Mouse (Mus musculus) adrenal gland, postnatal 10 days (tissue): ENCODE results near the gene Dnal4. TPM values are rescaled to one million over a fixed set of nuclear protein-coding genes. Genes with fewer than 3 reads are reported as not detected.
"Not testable (repeated sequence)": the region's sequence is repeated elsewhere in the genome, so short reads cannot be mapped to it uniquely, and the experiment has no call there.

Experiments
- DNase-seq: peaks from one replicate; pipeline ENCODE4 v3.0.0; 2021; ENCODE audit warnings: mixed read lengths
- long read RNA-seq, 2 experiments: library from polyadenylated mRNA; stranded (forward); transcript quantifications; one replicate each; pipeline ENCODE4 v2.0.0; 2021
- total RNA-seq, 2 experiments: library from RNA; stranded (reverse); gene quantifications; 2 replicates each; pipeline ENCODE4 v1.2.3; 2021

The Dnal4 gene
- total RNA-seq = 10 to 100 TPM; 16.1 to 19.5 TPM
- long read RNA-seq, experiment 1, transcript Dnal4-201 (4 exons, 1,472 nt) = major isoform, 32 of 46 reads
- long read RNA-seq, experiment 1, partial matches to known transcripts = 8 of 46 reads
- long read RNA-seq, experiment 1, other reads (novel, unspliced or antisense) = 5 of 46 reads
- long read RNA-seq, experiment 2, transcript Dnal4-201 (4 exons, 1,472 nt) = major isoform, 21 of 29 reads
- long read RNA-seq, experiment 2, partial matches to known transcripts = 4 of 29 reads
- long read RNA-seq, experiment 2, other reads (novel, unspliced or antisense) = 4 of 29 reads

DNA sequence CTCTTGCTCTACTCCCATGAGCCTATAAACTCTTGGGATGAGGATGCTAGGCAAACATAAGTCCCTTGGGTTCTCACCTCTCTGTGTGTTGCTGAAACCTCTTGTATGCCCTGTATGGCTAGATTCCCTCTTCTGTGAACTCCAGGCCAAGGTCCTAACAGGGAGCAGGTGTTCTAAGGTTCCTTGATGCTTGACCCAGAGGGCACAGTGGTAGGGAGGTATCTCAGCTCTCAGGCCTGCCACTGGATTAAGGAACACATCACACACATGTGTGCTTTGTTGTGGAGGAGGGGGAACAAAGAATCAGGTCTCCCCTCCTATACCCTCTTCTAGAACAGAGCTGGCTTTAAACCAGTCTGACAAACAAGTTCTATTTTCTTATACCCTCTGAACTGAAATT, at the start of gene Dnal4:
Dnal4 (minus strand) TSS at position 101 of the 400 bp plus-strand sequence.
- no peak for DNase-seq

DNA sequence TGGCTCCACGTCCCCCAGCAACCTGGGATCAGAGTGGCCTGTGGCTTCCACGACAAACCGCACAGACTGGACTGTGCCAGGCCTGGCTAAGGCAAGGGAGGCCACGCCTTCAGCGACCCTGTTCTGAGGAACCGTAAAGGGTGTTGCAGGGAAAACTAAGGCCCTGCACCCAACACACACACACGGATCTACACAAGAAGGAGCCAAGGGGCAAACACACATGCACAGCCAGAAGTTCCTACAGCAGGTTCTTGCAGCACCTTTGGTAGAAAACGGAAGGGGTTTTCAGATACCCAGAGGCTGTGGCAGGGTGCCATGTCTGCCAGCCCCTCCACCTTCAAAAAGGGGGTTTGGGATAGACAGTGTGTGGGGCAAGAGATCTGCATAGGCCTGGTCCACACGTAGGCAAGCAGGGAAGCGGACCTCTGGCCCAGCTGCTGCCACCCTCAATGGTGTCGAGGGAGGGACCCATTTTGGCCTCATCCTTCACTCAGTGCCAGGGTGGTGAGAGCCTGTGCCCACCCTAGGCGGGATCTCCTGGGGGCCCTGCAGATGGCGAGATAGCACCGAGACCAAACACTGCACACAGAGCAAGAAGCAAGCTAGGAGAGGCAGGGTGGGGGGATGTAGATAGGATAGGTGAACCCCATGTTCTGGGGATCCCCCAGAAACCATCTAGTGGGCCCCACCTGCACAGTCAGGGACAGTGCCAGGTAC, 49.6 kb upstream of the Dnal4 start:
- no peak for DNase-seq

DNA sequence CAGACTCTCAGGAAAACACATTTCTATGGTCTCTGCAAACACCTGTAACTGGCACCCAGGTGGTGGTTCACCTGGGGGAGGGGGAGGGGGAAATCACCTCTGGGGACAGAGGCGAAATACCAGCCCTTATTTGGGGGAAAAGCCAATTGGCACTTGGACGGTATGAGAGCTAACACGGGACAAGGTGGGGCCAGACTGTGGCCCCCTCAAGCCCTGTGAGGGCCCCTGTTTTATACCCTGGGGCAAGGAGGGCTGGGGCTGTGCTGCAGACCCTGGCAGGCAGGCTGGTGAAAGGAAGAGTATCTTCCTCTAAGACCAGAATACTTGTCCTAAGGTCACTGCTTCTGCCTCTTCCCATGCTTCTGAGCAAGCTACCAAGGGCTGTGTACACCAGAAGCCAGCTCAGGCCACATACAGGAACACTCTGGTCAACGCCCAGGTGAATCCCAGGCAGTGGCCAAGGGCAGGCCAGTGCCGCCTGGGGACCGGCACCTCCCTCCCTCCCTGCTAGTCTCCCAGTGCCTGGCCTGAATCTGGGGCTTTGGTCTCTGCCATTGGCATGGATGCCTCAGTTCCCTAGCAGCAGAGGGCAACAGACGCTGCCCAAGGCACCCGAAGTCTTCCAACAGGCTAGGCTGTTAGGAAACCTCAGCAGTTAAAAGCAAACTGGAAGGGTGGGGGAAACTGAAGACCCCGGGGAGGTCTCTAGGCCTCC, 48.7 kb upstream of the Dnal4 start:
- no peak for DNase-seq

DNA sequence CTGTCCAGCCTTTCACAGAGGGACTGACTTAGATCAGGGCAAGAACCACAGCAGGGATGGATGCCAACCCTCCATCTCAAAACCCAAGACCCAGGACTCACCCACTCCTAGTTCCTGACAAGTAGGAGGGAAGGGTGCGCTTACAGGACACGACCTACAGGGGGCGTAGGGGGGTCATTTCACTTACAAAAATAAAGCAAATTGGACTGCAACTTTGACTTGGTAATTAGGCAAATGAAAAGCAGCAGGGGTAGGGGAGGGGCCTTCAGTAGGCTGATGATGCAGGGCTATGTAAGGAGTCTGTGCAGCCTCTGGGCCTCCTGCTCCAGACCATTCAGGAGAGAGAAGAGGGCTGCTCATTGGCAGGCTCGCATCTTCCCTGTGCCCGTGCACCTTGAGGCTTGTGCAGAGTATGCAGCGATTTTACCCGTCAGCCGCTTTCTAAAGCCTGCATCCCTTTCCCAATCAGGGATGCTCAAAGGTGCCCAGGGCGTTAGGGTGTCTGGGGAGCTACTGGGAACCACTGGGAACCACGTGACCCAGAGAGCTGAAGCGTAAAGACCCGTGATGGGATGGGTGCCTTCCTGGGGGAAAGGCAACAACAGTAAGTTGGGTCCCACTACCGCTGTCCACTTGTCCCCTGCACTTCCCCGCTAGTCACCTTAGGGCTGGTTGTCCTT, 47.6 kb upstream of the Dnal4 start:
- DNase-seq = no peak

DNA sequence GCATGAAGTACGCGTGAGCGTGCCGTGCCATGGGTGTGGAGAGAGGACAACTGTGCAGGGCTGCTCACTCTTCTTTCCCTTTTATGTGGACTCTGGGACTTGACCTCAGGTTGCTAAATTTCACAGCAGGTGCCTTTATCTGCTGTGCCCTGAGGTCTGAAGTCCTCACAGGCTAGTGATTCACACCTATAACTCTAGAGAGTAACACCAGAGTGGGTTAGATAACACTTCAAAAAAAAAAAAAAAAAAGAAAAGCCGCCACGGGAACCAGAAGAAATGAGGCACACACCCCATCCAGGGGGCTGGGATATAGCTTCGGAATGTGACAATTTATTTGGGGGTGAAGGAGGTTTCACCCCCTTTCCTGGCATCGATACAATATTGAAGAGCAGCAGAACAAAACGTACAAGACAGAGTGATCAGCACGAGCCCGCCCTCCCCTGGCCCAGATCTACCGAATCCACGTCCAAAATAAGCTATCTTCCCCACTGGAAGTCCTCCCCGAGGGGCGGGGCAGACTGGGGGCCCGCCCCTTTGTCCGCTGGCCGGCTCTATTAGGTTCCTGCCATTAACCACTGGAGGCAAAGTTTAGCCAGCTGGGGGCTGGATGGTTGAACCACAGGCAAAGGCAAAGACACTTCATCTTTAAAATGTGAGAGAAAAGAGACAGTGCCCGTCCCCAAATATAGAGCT, 46.1 kb upstream of the Dnal4 start:
- peak; percentile 75 for DNase-seq

DNA sequence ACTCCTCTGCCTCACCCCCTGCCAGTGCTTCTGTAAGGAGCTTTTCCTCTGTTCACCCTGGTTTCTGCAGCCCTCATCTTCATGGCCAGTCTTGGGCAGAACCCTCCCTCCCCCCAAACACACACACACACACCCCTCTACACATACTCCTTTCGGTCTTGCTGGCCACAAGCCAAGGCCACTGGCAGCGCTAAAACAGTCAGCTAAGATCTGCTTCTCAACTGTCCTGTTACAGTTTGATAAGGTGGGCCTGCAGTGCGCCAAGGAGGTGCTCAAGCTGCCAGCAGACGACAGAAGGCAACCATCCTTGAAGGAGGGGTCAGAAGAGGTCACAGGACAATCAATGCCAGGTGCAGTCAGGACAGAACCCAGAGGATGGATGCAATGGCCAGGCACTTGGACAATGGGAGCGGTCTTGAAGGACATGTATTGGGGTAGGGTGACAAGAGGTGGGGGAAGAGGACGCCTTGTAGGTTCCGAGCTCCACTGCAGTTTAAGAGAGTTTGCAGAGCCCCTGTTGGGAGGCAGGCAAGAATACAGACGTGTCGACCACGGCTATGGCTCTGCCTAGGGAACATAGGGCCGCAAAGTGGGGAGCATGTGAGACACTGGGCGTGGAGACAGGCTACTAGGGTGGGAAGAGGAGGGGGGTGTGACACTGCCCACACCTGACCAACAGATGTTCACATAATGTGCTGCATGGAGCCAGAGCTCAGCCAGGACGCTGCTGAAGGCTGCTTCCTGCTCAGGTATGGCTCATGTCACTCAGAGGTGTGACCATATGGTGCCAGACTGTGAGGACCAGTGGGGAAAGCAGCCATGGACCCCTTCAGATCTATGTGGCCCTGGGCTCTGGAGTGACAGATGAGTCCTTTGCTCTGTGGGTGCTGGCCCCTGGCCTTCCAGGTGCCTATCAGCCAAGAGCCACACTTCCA, 44.9 kb upstream of the Dnal4 start:
- DNase-seq = peak; percentile 49

DNA sequence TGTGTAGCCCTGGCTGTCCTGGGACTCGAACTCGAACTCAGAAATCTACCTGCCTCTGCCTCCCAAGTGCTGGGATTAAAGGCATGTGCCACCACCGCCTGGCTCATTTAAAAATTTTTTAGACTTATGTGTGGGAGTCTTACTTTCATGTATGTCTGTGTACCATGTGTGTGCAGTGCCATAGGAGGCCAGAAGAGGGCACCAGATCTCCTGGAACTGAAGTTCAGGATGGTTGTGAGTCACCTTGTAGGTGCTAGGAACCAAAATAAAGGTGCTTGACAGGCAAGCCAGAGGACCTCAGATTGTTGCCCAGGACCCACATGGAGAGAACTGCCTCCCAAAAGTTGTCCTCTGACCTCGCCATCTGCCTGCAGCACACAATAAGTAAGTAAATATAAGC, 40.7 kb upstream of the Dnal4 start:
- no peak for DNase-seq

DNA sequence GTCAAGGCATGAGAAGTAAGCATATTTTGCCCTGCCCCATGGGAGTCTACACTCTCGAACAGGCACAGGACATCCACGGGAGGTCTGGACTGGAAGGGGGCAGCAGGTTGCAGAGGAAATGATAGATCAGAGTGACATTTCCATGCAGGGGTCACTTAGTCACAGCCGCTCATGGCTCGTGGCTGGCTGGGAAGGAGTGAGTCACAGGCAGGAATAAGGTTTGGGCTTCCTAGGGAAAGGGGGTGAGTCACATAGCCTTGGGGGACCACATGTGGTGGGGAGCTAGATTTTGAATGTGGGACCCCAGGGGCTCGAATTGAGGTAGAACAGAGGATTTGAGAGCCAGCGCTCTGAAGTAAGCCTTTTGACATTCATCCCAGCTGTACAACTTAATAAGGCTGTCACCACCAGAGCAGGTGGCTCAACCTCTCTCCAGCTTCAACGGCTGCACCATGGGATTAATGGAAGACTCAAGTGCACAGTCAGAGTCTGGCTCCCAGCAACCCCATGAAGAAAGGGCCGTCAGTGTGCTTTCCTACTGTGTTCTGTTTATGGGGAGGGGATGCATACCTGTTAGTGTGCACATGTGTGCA, 36.1 kb upstream of the Dnal4 start:
- no peak for DNase-seq

DNA sequence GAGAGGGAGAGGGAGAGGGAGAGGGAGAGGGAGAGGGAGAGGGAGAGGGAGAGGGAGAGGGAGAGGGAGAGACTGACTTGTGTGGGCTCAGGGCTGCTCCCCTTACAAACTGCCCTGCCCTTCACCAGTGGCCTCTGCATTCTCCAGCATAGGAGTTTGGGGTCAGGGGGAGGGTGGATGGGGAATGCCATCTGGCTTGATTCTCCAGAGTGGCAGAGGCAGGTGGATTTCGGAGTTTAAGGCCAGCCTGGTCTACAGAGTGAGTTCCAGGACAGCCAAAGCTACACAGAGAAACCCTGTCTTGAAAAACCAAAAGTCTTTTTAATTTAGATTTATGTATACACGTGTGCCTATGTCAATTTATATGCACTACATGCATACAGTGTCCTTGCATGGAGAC, 35.2 kb upstream of the Dnal4 start:
- DNase-seq = not testable (repeated sequence)

DNA sequence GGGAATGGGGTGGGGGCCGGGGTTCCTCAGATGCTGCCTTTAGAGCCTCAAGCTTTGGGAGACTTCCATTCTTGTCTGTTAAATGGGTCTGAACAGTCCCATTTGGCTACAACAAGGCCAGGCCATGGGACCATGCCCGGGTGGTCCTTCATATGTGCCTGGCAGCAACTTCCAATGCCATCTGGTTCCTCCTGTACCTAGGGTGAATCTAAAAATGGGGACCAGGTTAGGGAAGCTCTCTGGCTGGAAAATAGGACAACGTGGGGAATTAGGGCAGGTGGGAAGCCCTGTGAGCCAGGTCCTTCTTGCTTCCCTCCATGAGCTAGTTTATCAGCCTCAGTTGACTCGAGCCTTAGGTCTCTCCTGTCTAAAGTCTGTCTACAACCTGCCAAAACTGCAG, 33.3 kb upstream of the Dnal4 start:
- no peak for DNase-seq

DNA sequence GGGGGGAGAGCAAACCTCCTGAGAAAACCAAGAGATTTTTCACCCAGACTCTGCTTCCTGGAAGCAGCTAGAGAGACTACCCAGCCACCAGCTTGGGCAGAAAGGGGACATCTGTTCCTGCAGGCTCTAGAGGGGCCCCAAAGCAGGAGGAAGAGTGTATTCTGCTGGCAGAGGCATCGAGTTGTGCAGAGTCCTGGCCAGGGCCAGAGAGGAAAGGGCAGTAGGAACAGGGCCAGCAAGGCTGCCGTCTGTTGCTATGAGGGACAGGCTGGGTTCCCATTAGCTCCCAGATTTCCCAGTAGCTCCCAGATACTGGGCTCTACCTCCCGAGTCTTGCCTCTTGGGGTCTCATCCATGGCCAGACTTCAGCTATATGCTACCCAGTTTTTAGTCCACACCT, 32.4 kb upstream of the Dnal4 start:
- no peak for DNase-seq

DNA sequence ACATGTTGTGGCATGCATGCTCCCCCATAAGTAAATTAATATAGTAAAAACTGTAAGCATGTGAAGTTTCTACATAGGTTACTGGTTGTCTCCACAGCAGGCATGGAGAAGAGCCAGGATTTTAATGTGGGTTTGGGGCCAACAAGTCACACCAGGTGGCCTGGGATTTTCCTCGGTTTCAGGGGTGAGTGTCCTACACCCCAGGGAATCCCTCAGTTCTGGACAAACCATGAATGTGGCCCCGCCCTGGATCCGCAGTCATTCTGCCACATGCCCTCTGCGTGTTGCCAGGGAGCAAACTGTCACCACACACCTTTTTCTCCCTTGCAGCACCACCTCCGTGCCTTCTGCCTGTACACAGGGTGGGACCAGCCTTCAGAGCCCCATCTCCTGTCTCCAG, 31.0 kb upstream of the Dnal4 start:
- no peak for DNase-seq

DNA sequence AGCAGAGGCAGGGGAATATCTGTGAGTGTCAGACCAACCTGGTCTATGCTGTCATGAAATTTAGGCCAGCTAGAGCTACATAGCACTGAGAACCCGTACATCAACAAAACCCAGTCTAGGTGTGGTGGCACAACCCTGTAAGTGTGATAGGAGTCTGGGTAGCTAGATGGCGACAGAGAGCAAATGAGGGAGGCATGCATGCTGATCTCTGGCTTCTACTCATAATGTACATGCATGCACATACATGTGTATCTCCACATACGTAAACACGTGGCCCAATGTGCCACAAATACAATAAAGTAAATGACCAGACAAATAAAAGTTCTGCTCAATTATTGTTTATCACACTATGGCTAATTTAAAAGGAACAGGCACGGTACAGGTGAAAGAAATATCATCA, 30.5 kb upstream of the Dnal4 start:
- DNase-seq = peak; percentile 66

DNA sequence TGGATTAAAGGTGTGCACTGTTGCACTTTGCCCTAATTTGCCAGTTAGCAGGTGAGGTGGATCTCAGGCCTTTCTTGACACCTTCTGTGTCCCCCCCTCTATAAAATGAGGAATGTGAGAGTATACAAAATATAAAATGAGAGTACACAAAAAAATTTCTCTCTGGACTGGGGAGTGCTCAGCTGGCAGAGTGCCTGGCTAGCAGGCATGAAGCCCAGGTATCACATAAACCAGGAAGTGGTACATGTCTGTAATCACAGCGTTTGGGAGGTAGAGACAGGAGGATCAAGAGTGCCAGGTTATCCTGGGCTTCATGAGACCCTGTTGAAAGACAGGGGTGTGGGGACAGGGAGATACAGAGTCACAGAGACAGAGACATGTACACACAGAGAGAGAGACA, 29.4 kb upstream of the Dnal4 start:
- DNase-seq = no peak

DNA sequence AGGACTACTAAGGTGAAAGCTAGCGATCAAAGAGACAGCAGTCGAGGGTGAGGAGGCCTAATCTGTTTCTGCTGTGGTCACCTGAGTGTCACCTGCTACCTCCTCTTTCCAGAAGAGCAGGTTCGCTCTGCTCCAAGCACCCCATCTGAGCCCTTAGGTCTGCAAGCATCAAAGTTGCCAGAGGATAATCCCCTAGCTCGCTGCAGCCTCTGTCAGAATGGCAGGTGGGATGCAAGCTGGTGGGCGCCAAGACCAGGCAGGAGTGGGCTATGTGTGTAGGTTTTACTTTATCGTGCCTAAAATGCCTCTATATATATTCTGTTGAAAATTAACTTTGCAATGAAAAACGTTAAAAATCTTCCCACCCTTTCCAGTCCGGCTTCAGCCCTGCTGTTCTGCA, 27.6 kb upstream of the Dnal4 start:
- DNase-seq = no peak

DNA sequence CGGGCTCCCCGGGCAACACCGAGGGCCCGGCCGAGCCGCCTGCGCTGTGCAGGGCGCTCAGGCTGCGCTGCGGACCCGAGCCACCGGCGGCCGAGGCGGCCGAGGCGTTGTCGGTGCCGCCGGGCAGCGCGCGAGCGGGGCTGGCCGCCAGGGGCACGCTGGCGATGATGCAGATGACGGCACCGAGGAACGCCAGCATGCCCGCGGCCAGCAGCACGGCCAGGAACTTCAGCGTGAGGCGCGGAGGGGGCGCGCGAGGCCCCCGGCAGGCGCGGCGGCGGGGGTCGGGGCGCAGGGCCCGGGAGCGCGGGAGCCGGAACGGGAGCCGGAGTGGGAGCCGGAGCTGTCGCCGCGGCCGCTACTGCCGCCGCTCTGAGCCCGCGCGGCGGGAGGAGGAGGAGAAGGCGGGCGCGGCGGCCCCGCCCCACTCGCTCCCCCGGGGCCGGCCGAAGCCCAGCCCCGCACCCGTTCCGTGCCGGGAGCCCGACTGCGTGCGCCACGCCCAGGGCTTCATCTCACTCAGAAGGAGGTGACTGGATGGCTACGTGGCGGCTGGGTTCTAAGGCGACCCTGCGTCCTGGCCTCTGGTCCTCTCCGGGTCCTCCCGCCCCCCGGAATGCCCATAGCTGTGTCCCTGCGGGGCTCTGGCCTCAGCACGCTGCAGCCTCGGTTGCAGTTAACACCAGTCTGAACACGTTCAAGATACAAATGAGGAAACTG, 26.9 kb upstream of the Dnal4 start, which contains the start of gene Nptxr:
Nptxr (minus strand) TSS at position 415 of the 720 bp plus-strand sequence.
- peak; percentile 76 for DNase-seq

DNA sequence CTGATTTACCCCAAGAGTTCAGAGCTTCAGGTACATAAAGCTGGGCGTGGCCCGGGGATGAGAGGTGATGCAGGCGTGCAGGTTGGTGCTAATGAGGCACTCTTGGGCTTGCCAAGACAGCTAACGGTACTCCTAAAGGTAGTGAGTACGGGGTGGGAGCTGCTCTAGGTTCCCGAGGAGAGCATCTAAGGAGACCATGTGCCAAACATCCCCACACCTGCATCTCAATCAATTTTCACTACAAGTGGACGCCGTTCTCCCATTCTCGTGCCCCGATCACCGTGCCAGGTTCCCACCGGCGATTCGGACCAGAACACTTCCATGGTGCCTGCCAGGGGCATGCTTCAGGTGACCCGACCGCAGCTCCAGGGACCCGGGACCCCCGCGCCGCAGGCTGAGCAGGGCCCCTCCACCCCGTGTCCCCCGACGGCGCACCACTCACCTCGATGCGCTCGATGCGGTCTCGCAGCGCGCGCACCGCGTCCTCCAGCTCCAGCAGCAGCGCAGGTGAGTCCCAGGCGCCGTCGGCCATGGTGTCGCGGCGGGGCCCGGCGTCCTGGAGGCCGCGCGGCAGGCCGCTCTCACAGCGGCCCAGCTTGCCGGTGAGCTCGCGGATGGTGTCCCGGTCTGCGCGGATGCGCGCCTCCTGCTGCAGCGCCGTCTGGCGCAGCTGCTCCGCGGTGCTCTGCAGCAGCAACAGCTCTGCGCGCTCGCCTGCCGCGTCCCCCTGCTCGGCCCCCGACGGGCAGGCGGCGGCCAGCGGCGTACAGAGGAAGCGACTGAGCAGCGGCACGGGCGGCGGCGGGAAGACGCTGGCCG, 26.1 kb upstream of the Dnal4 start:
- DNase-seq = peak; percentile 51

DNA sequence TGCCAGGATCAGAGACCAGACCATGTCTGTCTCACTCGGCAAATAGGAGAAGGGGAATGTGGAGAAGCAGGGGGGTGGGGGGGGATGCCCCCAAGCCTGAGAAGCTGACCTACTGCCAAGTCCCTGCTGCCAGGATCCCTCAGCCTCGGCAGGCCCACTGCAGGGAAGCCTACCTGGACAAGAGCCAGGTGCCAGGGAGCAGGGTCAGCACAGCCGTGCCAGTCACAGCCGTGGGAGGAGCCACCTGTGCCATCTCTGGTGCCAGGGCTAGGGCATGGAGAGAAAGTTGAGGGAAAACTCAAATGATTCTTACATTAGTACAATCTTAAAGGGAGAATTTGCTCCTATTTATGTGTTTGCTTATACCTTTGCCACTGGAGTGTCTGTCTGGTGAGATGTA, 24.7 kb upstream of the Dnal4 start:
- DNase-seq = no peak

DNA sequence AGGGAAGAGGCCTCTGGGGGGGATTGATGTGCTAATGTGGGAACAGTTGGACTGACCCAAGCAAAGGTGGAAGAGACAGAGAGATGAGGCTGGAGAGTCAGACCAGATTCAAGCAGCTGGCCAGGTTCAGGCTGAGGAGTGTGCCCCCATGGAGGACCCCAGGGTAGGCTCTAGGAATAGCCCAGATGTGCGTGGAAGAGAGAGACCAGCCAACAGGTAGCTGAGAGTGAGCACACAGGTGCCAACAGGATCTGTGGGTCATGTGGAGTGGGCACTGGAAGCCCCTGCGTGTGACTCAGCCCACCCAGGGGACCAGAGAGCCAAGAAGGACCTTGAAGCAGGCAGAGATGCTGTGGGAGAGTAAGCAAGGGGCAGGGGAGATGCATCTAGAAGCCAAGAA, 24.0 kb upstream of the Dnal4 start:
- DNase-seq = no peak
